Mouse (Mus musculus) layer of hippocampus, postnatal 10 days (tissue): ENCODE measurements at regions not wholly inside any gene's neighbourhood (a gene's known extent, or its start where the extent isn't known, plus 50 kb on each side); places are given as distances from the start of the nearest gene placed in this dataset.

Experiments
- DNase-seq, 2 experiments: peaks; one replicate each; pipeline ENCODE4 v3.0.0; 2021; ENCODE audit warnings: low spot score in 2 of 2

GRCm38 (mm10) chr16:62681880-62682279 lies 104.7 kb downstream of the Nsun3 start:
- no peak for DNase-seq

- DNase-seq, result peak in 1 of 2 experiments; percentile 12
Measured at GRCm38 (mm10) chr16:62676815-62677214, 109.8 kb downstream of the Nsun3 start.

- DNase-seq, result no peak
Measured at GRCm38 (mm10) chr16:62657383-62657782, 129.2 kb downstream of the Nsun3 start.

- DNase-seq, result no peak
Measured at GRCm38 (mm10) chr16:62654436-62654835, 132.2 kb downstream of the Nsun3 start.

GRCm38 (mm10) chr16:62653817-62654216 lies 132.8 kb downstream of the Nsun3 start:
- DNase-seq, result peak in 1 of 2 experiments; percentile 39

- no peak for DNase-seq
Measured at GRCm38 (mm10) chr16:62652769-62653465, 133.7 kb downstream of the Nsun3 start.

GRCm38 (mm10) chr16:62650856-62651255 lies 135.8 kb downstream of the Nsun3 start:
- DNase-seq, result no peak

- DNase-seq, result no peak
Measured at GRCm38 (mm10) chr16:62648326-62648725, 138.3 kb downstream of the Nsun3 start.

- peak in 1 of 2 experiments; percentile 23 for DNase-seq
Measured at GRCm38 (mm10) chr16:62646113-62646512, 140.5 kb downstream of the Nsun3 start.

GRCm38 (mm10) chr16:62642859-62643403 lies 143.7 kb downstream of the Nsun3 start:
- no peak for DNase-seq

- no peak for DNase-seq
Measured at GRCm38 (mm10) chr16:62623938-62624337, 162.7 kb downstream of the Nsun3 start.

- DNase-seq, result no peak
Measured at GRCm38 (mm10) chr16:62610873-62611272, 175.7 kb downstream of the Nsun3 start.

- no peak for DNase-seq
Measured at GRCm38 (mm10) chr16:62608617-62609016, 178.0 kb downstream of the Nsun3 start.

GRCm38 (mm10) chr16:62605920-62606319 lies 180.7 kb downstream of the Nsun3 start:
- no peak for DNase-seq

- peak; percentile 51 to 61 for DNase-seq
Measured at GRCm38 (mm10) chr16:62562051-62562450, 224.6 kb downstream of the Nsun3 start.

- DNase-seq, result no peak
Measured at GRCm38 (mm10) chr16:62543156-62543555, 243.5 kb downstream of the Nsun3 start.

- no peak for DNase-seq
Measured at GRCm38 (mm10) chr16:62537730-62538479, 248.7 kb downstream of the Nsun3 start.

GRCm38 (mm10) chr16:62509321-62509720 lies 277.3 kb downstream of the Nsun3 start:
- peak in 1 of 2 experiments; percentile 24 for DNase-seq

- peak; percentile 29 to 49 for DNase-seq
Measured at GRCm38 (mm10) chr16:62506725-62507482, 279.7 kb downstream of the Nsun3 start.

GRCm38 (mm10) chr16:62500870-62501269 lies 285.7 kb downstream of the Nsun3 start:
- DNase-seq, result no peak

- peak; percentile 49 to 60 for DNase-seq
Measured at GRCm38 (mm10) chr16:62500334-62500733, 286.3 kb downstream of the Nsun3 start.
